Mouse (Mus musculus) hematopoietic multipotent progenitor cell, adult 10-12 weeks (in vitro differentiated cells): Measurements from ENCODE around the gene Tapbp. TPM values are rescaled to one million over a fixed set of nuclear protein-coding genes. Genes with fewer than 3 reads are reported as not detected.

Experiments used
- polyA plus RNA-seq: library from polyadenylated mRNA; stranded (reverse); fragments of >175 nt; gene quantifications from 2 replicates; pipeline ENCODE4 v1.2.3, GENCODE M21; 2012; ENCODE audit warnings: low replicate concordance

Gene Tapbp
- polyA plus RNA-seq = 1,240 and 2,267 TPM in 2 replicates

DNA sequence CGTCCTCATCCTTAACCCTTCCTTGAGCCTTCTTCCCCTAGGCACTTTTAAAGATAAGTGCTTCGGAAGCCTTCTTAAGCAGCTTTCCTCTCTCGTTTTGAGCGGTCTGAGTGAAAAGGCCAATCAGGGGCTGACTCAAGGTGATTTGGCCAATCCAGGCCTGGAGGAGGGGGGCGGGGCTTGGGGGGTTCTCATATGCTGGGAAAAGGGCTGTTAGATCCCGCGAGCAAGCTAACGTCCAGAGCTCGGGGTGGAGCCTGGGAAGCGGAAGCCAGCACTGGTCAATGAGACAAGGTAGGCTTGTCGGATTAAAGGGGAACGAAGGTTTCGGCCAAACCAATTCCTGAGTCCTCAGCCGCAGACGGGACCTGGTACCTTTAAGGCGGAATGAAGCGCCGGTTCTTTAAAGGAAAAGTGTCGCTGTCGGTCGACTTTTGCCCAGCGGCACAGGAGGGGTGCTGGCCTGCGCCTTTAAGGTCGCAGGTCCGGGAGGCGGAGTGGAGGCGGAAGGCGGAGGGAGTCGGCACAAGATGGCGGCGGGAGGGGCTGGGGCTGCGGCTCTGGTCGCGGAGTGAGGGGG, at the start of gene Tapbp, which contains the start of gene Zbtb22:
TSS of gene Tapbp (plus strand) at position 229 of the 580 bp plus-strand sequence.
TSS of gene Zbtb22 (plus strand) at position 234 of the 580 bp plus-strand sequence.

DNA sequence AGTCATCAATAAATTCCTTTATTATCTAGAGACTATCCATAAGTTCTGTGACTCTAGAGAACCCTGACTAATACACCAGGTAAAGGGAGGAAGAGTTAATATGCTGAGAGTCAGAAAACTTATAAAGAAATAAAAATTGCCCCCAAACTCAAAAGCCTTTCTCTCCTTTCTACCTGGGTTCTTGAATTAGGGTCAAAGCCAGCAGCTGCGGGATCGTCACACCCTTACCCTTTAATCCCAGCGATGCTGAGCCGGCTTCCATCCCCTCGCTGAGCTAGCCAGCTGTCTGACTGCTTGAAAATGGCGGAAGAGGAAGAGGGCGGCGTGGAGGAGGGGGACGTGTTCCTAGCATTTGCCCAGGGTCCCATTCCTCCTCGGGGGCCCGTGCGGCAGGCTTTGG, 42.2 kb upstream of the Tapbp start, which contains the start of gene Gm7029:
TSS of gene Gm7029 (plus strand) at position 301 of the 400 bp plus-strand sequence.

DNA sequence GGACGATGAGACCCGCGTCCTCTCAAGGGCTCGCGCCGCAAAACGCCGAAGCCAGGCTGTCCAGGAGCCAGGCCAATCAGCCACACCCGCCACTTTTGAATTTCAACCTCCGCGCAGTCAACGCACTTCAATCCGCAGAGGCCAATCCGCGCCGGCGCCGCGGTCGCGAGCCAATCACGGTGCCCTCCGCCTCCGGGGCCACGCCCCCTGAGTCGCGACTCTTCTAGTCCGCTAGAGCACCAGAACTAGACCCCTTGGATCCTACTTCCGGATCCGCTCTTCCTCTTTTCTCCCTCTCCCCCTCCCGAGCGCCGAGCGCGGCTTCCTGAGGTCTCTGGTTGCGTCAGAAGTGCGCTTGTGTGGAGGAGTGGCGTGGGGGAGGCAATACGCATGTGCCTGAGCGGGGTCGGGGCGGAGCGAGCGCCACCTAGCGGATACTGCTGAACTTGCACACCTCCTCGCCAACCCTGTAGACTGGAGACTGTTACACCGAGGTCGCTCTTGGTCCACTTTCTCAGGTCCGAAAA, 25.1 kb upstream of the Tapbp start, which contains the start of gene Kifc1:
TSS of gene Kifc1 (minus strand) at position 129 of the 527 bp plus-strand sequence.

DNA sequence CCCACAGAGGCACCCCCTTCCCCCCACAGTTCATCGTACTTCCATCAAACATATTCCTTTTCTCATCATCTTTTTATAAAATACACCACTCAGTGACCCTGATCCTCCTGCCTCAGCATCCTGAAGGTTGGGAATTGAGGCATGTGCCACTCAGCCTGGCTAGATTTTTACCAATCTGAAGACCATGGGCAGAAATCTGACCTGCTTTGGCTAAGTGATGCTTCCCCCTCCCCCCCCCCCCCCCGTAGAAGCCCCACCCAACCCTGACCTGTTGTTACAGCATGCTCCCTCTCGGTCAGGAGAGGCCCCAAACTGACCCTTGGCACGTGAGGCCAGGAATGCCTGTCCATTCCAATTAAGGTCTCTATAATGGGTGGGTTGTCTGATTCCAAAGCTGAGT, 10.9 kb upstream of the Tapbp start, which contains the start of gene Platr17:
TSS of gene Platr17 (plus strand) at position 301 of the 400 bp plus-strand sequence.

DNA sequence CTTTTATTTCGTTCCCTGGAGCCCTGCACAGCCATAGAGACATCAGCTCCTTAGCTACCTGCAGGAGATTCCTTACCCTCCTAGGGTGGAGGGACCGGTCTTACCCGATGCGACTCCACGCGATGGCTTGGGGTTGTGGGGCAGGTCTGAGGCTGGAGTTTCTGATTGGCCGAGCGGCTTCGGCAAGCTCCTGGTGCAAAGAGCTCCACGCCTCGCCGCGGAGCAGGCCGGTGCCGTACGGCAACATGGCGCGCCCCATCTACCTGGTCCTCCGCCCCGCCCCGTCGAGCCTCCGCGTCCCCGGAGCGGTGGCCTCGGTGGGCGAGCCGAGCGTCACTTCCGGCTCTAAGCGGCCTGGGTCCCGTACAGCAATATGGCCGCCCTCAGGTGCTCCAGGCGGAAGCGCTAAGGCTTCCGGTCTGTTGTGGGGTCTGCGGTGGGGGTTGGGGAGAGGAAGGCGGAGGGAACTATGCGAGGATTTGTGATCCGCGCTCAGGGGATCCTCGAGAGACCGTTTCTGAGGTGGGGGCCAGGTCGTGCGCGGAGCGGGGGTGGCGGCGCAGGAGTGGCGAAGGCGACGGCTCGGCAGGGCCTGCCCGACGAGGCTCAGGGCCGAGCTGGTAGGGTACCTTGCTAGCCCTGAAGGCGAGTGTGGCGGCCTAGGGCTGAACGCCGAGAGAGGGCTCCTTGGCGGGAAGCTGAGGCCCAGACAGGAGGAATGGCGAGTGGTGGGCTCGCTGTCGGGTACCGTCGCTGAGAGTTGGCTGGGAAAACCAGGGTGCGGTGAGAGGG, 6.4 kb upstream of the Tapbp start, which contains the start of gene Daxx:
TSS of gene Daxx (plus strand) at position 338 of the 792 bp plus-strand sequence.

DNA sequence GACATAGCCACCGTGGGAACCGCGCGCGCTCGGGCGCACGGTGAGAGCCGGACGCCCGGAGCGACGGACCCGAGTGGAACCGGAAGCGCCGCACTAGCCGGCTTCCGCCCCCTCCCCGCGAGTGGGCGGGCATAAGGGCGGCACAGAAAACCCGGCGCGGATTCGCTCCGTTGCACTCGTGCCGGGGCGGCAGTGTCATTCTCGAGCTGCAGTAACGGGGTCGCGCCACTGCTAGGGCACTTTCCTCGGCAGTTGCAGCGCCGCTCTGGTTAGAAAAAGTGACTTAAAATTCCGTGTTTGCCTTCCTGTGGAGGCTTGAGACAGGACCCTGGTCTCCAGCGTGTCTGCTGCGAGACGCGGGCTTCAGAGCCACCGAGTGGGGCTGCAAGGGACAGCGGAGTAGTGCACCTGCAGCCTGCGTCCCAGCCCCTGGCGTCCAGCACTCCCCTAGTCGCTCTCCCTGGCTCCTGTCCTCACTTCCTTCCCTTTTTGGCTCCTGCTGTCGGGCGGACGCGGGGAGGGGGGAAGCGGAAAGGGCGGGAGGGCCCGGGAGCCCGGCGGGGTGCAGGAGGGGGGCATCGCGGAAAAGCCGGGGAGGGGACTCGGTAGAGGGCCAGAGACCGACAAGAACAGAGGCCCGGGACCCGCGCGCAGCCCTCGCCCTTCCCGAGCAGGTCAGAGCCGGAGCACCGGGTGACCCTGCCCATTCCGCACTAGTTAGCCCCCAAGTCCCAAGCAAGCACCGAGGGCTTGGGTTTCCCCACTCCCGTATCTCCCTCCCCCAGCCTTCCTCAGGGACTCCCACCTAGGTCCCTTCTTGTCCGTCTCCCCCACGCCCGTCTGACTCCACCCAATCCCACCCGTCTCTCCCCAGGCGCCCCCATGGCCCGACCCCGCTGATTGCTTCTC, 13.9 kb downstream of the Tapbp start, which contains the start of gene Rgl2:
TSS of gene Rgl2 (plus strand) at position 173 of the 909 bp plus-strand sequence.

DNA sequence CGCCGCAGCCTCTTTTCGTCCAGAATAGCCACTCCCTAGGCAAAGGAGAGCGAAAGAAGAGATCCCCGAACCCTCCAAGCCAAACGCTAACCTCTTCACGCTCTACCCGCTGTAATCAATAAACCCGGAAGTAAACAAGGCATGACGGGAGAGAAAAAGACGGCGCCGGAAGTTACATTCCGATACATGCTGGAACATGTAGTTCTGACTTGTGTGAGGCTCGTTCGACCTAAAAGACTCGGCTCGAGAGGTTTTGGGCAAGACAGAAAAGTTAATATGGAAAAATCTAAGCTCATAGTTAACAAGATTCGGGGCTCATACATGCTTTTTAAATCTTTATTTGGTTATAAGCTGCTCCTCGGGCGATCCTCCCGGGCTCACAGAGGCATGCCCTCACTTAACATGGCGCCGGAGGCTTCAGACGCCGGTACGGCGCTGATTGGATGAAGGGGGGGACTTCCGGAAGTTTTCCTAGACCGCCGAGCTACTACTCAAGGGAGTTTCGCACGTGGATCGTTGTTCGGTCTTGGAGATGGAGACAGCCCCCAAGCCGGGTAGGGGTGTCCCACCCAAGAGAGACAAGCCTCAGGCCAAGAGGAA, 24.6 kb downstream of the Tapbp start, which contains the start of the genes Pfdn6 and Wdr46:
TSS of gene Pfdn6 (minus strand) at position 138 of the 600 bp plus-strand sequence.
TSS of gene Wdr46 (plus strand) at position 455 of the 600 bp plus-strand sequence.

DNA sequence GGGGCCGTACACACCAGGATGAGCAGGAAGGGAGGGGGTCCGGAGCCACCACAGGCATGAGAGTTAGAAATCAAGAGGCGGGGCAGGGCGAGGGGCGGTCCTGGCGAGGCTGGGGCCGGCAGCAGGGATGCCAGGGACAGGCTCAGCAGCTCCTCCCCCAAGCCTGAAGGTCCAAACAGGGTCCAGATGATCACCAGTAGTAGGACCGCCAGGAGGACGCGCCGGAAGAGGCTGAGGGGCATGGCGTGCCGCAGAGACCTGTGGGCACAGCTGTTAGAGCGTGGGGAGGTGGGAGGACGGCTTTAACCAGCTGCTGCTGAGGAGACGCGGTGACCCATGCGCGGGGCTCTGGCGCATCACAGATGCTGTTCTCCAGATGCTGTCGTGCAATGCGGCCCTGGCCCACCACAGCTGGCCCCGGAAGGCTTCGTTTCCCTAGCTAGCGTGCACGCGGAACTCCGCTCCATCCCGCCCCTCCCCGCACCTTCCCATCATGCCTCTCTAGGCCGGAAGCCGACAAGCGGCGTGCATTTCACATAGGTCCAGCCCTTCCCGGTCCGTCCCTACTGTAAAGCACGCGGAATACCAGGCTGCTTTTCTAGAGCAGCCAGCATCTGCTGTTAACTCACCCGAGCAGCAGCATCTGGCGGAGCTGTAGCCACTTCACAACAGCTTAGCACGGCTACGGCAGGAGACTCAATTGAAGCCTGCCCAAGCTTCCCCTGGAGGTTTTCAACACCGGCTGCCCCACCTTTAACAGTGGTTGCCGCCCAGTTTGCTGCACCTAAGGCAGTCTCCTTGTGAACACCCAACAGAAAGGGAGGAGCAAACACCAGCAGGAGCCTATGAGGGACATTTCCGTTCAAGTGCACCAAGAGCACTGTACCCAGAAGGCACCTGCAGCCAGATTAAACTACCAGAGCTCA, 35.6 kb downstream of the Tapbp start, which contains the start of gene B3galt4:
TSS of gene B3galt4 (minus strand) at position 468 of the 926 bp plus-strand sequence.

DNA sequence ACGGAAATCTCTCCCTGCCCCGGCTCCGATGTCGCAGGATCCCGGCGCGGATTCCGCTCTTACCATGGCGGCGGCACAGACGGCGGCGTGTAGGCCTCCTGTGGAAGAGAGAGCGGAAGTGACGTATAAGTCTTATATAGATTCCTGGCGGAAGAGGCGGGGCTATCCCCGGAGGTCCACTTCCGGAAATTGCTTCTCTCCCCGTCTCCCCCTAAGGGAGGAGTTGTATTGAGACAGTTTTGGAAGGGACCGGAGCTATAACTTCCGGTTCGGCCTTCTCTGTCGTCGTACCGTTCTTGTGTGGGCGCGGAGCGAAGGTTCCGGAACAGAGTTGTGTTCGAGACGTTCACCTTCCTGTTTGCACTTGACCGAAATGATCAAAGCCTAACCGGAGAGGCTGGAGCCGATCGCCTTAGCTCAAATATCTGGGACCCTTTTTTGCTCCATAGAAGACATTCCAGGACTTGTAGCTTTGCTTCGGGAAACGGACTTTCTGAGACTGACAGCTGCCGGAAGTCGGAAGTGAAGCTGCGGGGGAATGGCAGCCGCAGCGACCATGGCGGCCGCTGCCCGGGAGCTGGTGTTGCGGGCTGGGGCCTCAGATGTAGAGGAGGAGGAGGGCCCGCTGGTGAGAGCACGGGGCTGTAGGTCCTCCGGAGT, 40.0 kb downstream of the Tapbp start, which contains the start of the genes Vps52 and Rps18:
TSS of gene Vps52 (plus strand) at position 258 of the 660 bp plus-strand sequence.
TSS of gene Rps18 (minus strand) at position 447 of the 660 bp plus-strand sequence.

Other genes starting within 250 kb of the Tapbp start
- 541 and 779 TPM in 2 replicates for gene Hnrnpm, start 229.0 kb upstream of the Tapbp start, polyA plus RNA-seq
- gene March2, start 197.2 kb upstream of the Tapbp start, polyA plus RNA-seq = 44.5 and 158 TPM in 2 replicates
- 143 and 241 TPM in 2 replicates for gene Rab11b, start 155.4 kb upstream of the Tapbp start, polyA plus RNA-seq
- 1.6 and 3.1 TPM in 2 replicates for gene Angptl4, start 134.1 kb upstream of the Tapbp start, polyA plus RNA-seq
- gene Kank3, start 105.4 kb upstream of the Tapbp start, polyA plus RNA-seq = 1.7 and 2.4 TPM in 2 replicates
- 248 and 4,845 TPM in 2 replicates for gene Rps28, start 91.3 kb upstream of the Tapbp start, polyA plus RNA-seq
- gene Ndufa7, start 91.3 kb upstream of the Tapbp start, polyA plus RNA-seq = 396 and 428 TPM in 2 replicates
- 7.4 and 13.7 TPM in 2 replicates for gene Cd320, start 72.8 kb upstream of the Tapbp start, polyA plus RNA-seq
- not detected in 2 replicates for gene Gm7029, start 42.1 kb upstream of the Tapbp start, polyA plus RNA-seq
- 8.0 and 16.7 TPM in 2 replicates for gene Kifc1, start 25.2 kb upstream of the Tapbp start, polyA plus RNA-seq
- not detected in 2 replicates for gene Platr17, start 10.8 kb upstream of the Tapbp start, polyA plus RNA-seq
- 44.3 and 55.2 TPM in 2 replicates for gene Daxx, start 6.5 kb upstream of the Tapbp start, polyA plus RNA-seq
- 63.9 and 83.1 TPM in 2 replicates for gene Zbtb22, start within 50 bp of the Tapbp start, polyA plus RNA-seq
- 344 and 699 TPM in 2 replicates for gene Rgl2, start 13.6 kb downstream of the Tapbp start, polyA plus RNA-seq
- 74.4 and 96.8 TPM in 2 replicates for gene Pfdn6, start 24.4 kb downstream of the Tapbp start, polyA plus RNA-seq
- gene Wdr46, start 24.8 kb downstream of the Tapbp start, polyA plus RNA-seq = 59.7 and 181 TPM in 2 replicates
- gene B3galt4, start 35.6 kb downstream of the Tapbp start, polyA plus RNA-seq = 33.9 and 69.4 TPM in 2 replicates
- 65.1 and 130 TPM in 2 replicates for gene Vps52, start 39.9 kb downstream of the Tapbp start, polyA plus RNA-seq
- gene Rps18, start 40.1 kb downstream of the Tapbp start, polyA plus RNA-seq = 30.7 and 202 TPM in 2 replicates
- 1,004 and 3,373 TPM in 2 replicates for gene H2-K1, start 84.4 kb downstream of the Tapbp start, polyA plus RNA-seq
- gene Ring1, start 108.8 kb downstream of the Tapbp start, polyA plus RNA-seq = 49.6 and 111 TPM in 2 replicates
- 67.5 and 266 TPM in 2 replicates for gene H2-Ke6, start 112.2 kb downstream of the Tapbp start, polyA plus RNA-seq
- gene Slc39a7, start 115.8 kb downstream of the Tapbp start, polyA plus RNA-seq = 46.1 and 74.3 TPM in 2 replicates
- gene Rxrb, start 115.9 kb downstream of the Tapbp start, polyA plus RNA-seq = 155 and 353 TPM in 2 replicates
- gene Col11a2, start 123.5 kb downstream of the Tapbp start, polyA plus RNA-seq = 14.4 and 54.0 TPM in 2 replicates
- gene H2-Oa, start 176.4 kb downstream of the Tapbp start, polyA plus RNA-seq = 55.1 and 259 TPM in 2 replicates
- 140 and 479 TPM in 2 replicates for gene H2-DMa, start 203.6 kb downstream of the Tapbp start, polyA plus RNA-seq
- gene Brd2, start 206.7 kb downstream of the Tapbp start, polyA plus RNA-seq = 377 and 424 TPM in 2 replicates
- gene H2-DMb2, start 227.4 kb downstream of the Tapbp start, polyA plus RNA-seq = 454 and 462 TPM in 2 replicates
- gene H2-DMb1, start 237.2 kb downstream of the Tapbp start, polyA plus RNA-seq = 22.9 and 41.1 TPM in 2 replicates